Mouse (Mus musculus) brain, embryonic 14.5 days (tissue): ENCODE measurements at regions not wholly inside any gene's neighbourhood (a gene's known extent, or its start where the extent isn't known, plus 50 kb on each side); places are given as distances from the start of the nearest gene placed in this dataset.
A peak's percentile ranks its signal among the peaks of the same experiment; 100 is the strongest.

Source experiments
- DNase-seq: peaks from one replicate; pipeline ENCODE4 v3.0.0-alpha.2; 2011; ENCODE audit warnings: low read depth
- CTCF ChIP-seq: fragments of 200-500 bp; IDR thresholded peaks from 2 replicates; pipeline ENCODE4 v1.5.1; 2012; ENCODE audit warnings: inconsistent platforms, mild to moderate bottlenecking, moderate library complexity, borderline replicate concordance; ENCODE audit not compliant: insufficient read depth, insufficient read length; ENCODE audit errors: extremely low read depth
- POLR2A ChIP-seq: fragments of 200-500 bp; IDR thresholded peaks from 2 replicates; pipeline ENCODE4 v1.6.1; 2012; ENCODE audit warnings: mild to moderate bottlenecking, inconsistent platforms, borderline replicate concordance; ENCODE audit not compliant: poor library complexity, insufficient read depth, insufficient read length, severe bottlenecking; ENCODE audit errors: extremely low read depth

DNA sequence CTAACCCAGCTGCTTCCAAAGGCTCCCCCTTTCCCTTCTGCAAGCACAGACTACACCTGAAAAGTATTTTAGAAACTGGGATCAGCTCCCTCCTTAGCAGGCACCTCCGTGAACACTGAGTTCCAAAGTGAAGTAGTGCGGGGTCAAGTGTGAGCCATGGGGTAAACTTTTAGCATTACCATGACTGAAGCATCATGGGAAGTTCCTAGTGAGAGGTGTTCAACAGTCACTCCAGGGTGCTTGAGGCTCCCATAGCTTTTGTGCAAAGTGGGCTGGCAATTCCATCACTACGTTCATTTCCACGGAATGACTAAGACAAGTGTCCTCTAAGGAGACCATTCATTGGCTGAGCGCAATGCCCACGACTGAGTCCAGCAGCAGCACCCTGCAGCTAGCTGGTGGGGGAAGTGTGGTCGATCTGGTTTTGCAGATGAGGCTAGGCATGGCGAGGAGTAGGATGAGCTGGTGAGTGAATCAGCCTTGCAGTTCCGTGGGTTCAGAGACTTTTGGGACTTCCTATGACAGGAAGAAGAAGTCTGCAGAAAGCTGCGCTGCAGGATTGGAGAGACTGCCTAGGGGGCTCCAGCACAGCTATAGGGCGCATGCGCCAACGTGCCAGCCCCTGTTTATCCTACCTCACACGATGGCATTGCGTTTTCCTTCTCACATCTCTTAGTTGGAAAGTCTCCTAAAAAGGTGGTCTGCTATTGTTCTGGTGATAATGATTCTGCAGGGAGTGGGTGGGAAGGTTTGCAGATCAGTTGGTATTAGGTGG, 73.4 kb downstream of the Fam43a start:
- DNase-seq: no peak
- TF ChIP-seq POLR2A (no peak), CTCF (no peak)

DNA sequence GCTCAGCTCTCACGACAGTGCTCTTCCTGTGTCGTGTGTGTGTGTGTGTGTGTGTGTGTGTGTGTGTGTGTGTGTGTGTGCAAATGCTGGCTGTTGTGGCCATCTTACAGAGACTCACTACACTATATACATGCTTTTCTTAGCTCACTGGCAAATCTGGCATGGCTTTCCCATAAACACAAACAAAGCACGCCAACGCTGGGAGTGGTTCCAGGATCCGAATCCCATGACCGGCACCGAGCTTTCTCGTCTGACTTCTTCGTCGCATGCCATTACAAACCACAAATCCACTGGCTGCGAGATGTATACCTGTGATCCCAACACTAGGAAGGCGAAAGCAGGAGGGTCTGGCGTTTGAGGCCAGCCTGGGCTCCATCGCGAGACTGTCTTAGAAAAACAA, 74.1 kb downstream of the Fam43a start:
- TF ChIP-seq POLR2A (no peak), CTCF (no peak)
- DNase-seq: no peak

DNA sequence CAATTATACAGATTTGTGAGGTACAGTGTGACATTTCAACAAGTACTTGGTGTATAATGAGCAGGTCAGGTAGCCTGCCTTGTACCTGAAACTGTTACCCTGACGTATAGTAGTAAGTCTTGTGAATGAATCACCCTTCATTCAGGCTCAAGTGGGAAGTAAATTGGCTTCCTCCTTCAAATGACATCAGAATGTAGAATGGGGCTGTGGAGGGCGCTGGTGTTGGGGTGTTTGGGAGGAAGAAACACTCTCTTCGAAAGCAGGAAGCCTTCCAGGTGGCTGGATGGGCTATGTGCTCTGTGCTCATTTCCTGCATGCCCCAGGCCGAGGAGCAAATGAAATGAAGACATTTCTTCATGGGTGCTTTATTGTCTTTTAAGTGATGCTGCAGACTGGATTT, 76.3 kb downstream of the Fam43a start:
- TF ChIP-seq CTCF: no peak
- TF ChIP-seq POLR2A: no peak
- no peak for DNase-seq

DNA sequence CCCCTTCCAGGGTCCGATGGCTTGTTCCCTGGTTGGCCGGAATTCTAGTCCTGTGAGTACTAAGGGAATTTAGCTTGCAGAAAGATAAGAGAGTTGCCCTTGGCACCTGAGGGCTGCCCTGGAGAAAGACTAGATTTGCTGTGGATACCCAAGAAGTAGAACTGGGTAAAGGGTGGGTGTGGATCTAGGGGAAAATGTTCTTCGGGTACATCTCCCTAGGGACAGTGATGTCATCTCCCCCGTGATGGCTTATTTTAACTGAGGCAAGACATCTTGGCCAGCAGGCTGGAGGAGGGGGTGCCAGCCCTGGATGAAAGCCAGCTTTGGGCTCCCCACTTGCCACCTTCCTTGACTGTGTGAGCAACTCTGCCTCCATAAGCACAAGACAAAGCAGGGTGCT, 77.5 kb downstream of the Fam43a start:
- TF ChIP-seq POLR2A (no peak), CTCF (no peak)

DNA sequence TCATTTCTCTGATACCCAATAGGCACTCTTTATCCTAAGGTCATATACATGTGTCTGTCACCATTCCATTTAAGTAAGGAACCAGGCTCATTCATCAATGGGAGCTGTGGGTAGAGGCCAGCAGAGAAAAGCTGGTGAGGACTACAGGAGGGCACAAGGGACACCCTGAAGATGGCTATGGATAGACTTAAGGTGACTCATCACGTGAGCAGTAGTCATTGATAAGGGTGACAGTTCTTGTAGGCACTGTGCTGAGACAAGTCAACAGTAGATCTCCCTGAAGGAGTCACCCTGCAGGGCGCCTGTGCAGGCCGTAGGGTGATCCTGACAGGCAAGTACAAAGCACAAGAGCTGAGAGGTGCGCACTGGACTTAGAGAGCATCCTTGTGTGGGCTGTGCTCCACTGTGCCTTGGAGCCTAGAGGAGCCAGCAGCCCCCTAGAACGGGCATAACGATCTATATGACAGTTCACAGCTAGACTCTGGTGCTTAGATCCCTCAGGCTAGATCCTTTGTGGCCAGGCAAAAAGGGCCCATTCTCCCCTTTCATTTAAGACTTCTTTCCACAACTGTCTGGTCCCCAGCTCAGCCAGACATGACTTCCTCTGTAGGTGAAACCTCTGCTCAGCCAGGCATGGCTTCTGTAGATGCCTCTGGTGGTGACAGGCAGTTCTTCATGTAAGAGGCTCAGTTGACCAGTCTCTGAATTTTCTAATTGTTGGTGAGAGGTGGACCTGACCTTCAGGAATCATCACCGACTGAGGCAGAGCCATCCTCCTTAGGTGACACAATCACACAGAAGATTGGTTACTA, 78.6 kb downstream of the Fam43a start:
- DNase-seq: no peak
- TF ChIP-seq POLR2A (no peak), CTCF (no peak)

More for the DNA sequence above, 77.5 kb downstream of the Fam43a start:
- no peak for DNase-seq

DNA sequence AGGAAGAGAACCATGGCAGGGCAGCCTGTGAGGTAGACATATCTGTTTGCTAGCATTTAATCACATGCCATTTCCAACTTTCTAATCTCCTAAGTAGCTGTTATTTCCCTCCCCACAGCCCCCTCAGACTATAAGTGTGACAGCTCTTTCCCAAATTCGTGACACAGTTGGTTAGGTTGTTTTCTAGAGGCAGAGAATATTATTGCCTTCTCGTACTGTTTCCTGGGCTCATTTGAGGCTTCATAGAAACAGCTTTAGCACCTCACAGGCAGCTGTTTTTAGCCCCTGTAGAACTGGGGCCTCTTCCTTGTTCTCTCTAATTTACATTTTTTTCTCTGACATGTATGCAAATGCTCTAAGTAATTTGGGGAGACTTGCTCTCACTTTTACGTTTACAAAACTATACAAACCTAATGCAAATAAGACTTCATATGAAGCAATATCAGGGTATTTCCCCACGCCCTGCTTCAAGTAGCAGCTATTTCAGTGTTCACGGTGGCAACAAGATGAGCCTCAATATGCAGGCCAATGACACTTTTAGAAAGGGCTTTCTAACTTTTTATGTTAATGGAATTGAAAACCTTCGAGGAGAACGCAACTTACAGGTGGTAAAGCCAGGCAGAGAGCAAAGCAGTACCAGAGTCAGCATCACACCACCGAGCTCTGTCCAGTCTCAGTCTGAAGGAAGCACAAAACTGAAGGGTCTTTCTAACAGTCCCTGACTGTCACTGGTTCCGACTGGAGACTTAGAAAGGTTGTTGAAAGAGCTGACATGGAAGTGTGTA, 79.4 kb downstream of the Fam43a start:
- DNase-seq: no peak
- no peak for TF ChIP-seq POLR2A
- no peak for TF ChIP-seq CTCF

DNA sequence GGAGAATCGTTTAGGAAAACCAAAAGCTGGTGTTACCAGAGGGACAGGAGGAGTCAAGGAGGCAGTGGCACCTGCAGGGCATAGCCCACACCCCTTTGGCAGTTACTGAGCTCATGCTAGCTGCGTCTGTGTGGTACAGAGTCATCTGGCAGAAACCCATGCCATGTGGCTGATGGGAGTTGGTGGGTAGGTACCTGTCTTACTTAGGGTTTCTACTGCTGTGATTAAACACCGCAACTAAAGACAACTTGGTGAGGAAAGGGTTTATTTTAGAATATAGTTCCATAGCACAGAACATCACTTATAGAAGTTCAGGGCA, 79.9 kb downstream of the Fam43a start:
- no peak for DNase-seq
- no peak for TF ChIP-seq CTCF
- no peak for TF ChIP-seq POLR2A

DNA sequence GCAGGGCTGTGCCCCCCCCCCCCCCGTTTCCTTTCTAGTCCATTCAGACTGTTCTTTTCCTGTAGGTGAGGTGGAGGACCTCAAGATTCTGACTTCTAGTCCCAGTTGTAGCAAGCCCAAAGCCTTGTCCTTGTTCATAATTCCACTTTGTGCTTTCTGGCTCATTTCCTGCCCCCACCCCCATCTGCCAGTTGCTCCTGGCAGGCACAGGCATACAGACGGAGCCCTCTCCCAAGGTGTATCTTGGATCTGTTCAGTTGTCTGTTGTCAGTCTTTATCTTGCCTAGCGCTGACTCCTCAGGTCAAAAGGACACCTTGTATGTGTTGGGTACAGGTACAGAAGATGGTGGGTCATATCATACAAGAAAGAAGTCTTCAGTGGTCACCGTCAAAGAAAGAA, 81.9 kb downstream of the Fam43a start:
- DNase-seq: no peak
- no peak for TF ChIP-seq CTCF
- no peak for TF ChIP-seq POLR2A

DNA sequence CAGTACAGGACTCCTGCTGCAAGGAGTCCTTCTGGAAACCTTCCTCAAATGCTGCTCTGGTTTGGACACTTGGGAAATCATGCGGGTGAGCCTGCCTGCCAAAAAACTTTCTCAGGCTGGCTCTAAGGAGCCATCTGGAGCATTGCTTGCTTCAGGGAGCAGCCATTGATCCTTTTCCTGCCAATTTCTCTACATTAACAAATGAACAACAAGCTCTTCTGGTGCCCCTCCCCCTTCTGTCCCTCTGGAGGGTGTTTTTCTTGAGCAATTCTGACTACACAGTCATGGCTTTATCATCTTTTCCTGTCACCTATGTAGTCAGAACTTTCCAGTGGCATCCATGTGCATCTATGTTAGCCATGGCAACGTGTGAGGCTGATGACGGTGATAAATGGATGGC, 84.5 kb downstream of the Fam43a start:
- peak; percentile 84 for DNase-seq
- TF ChIP-seq CTCF: no peak
- no peak for TF ChIP-seq POLR2A

DNA sequence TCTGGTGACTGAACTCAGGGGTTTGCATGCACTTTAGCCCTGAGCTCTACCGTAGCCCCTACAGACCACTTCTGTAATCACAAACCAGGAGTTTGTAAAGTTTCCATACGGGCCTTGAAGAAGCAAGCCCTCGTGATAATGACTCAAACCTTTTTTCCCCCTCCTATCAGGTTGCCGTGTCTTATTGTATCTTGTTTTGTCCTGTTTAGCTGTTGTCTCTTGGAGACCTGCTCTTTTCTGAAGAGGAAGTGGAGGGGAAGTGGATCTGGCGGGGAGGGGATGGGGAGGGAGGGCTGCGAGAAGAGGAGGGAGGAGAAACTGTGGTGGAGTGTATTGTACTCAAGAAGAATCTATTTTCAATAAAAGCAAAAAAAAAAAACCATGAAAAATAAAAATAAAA, 87.0 kb downstream of the Fam43a start:
- DNase-seq: no peak
- TF ChIP-seq CTCF: no peak
- no peak for TF ChIP-seq POLR2A

DNA sequence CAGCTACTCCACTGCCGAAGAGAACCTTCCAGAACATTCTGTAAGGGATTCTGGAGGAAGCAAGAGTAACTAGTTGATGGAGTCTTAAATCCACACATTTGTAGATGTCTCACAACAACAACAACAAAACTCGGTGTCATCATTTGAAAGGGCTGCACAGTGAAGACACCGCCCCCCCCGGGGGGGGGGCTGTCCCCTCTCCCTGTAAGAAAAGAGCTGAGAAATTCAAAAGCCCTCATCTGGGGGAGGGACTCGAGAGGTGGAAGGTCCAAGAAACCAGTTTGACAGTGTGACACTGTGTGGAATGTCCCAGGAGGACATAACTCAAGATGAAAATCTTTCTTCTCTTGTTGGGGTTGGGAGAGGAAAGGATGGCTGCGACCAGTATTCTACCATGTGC, 87.7 kb downstream of the Fam43a start:
- TF ChIP-seq POLR2A (no peak), CTCF (no peak)
- no peak for DNase-seq

DNA sequence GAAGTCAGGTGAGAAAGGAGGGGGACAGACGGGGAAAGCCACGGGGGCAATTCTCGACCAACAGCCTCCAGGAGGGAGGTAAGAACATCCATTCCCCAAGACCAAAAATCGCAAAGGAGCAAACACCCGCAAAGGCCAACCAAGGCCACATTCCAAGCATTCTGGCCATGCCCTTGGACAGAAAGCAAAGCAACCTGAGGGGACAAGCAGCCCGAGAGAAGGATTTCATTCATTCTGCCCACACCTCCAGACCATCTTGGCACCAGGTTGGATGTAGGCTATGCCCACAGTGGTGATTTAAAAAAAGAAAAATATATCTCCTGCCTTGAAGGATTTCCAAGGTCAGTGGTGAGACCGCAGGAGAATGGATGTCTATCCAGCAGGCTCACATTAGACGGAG, 88.2 kb downstream of the Fam43a start:
- DNase-seq: no peak
- TF ChIP-seq CTCF (no peak), POLR2A (no peak)

DNA sequence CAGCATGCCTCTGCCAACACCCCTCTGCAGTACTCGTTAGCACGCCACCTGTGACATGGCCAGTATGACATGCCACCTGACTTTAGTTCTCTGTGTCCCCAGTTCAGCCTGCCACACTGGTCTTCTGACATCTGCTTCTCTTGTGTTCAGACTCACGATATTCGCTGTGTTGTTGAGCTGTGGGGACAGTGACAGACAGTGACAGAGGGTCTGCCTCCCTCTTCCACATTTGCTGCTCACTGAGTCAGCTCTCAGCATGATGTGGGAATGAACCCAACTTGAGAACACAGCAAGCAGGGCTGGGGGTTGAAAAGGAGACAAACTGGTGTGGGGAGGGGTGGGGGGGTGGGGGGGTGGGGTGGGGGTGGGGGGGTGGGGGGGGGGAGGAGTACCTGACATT, 91.0 kb downstream of the Fam43a start:
- DNase-seq: peak; percentile 41
- TF ChIP-seq CTCF (no peak), POLR2A (no peak)
